Mouse (Mus musculus): Measurements from ENCODE around the gene Eri2.

- TF ChIP-seq EP300 (optimal IDR thresholded peaks at IDR 0.05) (no peak), CTCF (IDR thresholded peaks at IDR 0.05; ENCODE audit: low read depth) (no peak)
Measured at GRCm38 (mm10) chr7:119795311-119795710, 1.5 kb upstream of the Eri2 start.
